Mouse (Mus musculus) left cerebral cortex, adult 9 months (tissue): ENCODE results near the gene Ltb.
A peak's percentile ranks its signal among the peaks of the same experiment; 100 is the strongest.

Experiments
- DNase-seq, 2 experiments: peaks; one replicate each; pipeline ENCODE4 v3.0.0; 2022; ENCODE audit warnings: low spot score in 2 of 2

Gene Ltb

DNA sequence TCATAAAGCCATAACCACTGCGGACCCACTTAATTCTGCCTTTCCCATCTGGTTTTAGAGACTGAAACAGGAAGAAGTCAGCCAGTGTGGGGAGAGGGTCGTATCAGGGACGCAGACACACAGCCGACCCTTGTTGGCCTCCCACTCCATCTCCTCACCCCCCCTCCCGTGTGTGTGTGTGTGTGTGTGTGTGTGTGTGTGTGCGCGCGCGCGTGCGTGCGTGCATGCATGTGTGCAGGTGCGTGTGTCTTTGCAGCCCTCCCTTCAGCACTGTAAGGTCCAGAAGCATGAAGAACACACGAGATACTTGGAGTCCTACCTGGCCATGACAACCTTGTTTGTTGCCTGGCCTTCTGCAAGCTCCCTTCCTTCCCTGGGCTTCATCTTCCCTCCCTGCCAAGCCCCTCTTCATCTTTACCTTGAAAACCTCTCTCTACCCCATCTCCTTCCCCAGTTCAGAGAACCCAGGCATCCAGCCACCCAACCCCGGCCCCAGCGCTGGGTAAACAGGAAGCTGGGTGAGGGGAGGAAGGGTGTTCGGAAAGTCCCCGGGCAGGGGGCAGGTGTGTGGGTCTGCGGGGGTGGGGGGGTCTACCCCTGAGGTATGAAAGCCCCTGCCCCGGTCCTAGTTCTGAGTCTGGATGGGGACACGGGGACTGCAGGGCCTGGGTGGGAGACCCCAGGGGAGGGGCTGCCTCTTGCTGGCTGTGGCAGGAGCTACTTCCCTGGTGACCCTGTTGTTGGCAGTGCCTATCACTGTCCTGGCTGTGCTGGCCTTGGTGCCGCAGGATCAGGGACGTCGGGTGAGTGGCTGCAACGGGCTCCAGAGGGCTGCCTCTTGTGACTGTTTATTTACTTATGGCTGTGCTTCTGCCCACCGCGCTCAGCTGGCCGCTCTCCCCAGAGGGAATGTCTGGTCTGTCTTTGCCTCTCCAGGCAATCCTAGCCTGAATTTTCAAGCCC is at the start of gene Ltb:
Ltb (plus strand) TSS at position 559 of the 963 bp plus-strand sequence.
- no peak for DNase-seq

DNA sequence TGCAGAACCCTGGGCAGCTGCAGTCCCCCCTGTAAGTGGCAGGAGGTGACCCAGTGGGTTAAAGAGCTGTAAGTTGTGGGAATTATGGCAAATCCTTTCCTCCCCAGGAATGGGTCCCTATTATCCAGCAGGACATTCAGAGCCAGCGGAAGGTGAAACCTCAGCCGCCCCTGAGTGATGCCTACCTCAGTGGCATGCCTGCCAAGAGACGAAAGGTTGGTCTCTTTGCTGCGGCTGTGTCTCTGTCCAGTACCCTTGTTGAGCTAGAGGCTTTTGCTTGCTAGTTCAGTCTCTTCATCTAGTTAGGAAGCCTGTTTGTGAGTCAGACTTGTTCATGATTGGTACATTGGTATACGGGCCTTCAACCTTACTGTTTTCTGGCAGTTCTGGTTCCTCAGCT is 48.1 kb upstream of the Ltb start:
- no peak for DNase-seq

DNA sequence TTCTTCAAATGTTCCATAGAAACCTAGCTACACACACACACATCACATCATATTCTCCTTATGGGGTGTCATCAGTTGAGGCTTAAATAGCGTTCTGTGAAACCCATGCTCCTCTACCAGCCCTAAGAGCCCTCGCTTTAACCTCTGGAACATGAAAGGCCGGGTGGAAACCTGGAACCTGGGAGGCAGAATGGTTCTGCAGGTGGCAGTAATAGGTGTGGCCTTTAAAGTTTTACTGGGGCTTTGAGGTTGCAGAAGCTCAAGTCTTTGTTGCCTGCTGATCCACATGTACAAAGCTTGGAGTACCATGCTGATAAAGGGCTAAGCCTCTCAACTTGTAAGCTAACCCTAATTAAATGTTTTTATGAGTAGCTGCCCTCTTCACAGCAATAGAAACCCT is 46.9 kb upstream of the Ltb start:
- DNase-seq, result no peak

DNA sequence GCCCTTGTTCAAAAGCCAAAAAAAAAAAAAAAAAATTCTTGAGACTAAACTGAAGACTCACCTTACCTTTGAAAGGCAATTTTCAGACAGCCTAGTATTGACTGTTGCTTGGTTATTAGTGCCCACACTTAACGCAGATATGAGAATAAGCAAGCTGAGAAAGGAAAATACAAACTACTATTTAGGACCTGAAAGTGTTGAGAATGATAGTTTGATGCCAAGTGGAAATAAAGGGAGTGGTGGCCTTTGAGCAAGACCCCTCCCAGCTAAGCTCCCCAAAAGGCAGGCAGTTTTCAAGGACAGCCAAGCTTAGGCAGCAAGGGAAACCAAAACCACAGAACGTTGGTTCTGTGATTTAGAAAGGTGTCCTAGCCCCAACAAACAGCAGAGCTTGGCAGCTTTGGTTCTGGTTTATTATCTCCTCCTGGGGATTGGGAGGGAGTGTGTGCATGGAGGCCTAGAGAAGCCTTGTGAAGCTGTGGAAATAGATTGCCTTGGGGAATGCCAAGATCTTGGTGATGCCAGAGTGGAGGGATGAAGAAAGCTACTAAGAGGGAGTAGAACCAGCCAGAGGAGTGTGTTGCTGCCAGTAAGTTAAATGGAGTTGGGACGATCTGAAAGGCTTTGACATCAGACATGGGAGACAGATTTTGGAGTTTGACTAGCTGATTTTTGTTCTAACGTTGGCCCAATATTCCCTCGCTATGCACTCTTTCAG is 46.2 kb upstream of the Ltb start:
- no peak for DNase-seq

DNA sequence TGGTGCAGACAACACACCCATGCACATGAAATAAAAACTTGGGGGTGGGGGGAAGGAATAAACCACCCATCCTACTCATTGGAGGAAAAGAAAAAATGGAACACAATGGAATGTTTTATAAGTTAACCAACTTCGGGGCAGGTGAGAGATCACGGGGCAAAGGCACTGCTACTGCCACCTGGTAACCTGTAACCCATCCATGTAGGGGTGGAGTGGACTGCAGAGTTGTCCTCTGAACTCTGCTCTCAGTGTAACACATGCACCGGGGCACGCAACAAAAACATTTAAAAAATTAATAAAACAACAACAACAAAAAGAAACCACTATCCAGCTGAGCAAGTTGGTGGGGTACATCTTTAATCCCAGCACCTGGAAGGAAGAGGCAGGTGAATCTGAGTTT is 42.1 kb upstream of the Ltb start:
- DNase-seq, result no peak

DNA sequence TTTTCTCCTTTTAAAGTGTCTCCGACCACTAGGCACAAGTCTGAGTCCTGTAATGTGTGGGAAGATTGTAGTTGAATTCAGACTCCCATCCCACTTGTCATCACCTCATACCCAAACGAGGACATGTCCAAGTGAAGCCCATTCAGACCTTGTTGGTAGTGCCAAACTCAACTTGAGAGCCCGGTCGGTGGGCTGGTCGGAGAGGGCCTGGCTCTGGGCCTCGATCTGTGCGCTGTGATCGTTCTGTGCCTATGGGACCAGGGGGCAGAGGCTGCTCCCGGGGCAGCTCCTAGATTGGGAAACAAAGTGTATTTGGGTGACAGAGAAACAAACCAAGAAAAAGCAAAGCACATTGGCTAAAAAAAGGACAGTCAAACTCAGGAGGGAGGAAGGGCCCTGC is 41.2 kb upstream of the Ltb start:
- no peak for DNase-seq

DNA sequence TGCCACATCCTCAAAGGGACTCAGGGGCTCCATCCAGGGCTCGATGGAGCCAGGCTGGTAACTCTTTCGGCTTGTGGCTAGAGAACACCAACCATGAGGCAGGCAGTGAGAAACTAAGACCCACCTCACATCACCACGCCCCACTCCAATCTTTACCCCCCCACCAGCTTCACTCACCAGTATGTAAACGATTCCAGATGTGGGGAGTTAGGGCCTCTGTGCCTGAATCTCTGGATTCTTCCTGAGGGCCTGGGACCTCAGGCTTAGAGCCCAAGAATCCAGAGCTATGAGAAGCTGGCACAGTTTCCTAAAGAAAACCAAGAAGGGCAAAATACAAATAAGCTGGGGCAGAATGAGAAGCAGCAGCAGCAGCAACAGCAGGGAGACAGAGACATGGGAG is 40.3 kb upstream of the Ltb start:
- DNase-seq, result no peak

DNA sequence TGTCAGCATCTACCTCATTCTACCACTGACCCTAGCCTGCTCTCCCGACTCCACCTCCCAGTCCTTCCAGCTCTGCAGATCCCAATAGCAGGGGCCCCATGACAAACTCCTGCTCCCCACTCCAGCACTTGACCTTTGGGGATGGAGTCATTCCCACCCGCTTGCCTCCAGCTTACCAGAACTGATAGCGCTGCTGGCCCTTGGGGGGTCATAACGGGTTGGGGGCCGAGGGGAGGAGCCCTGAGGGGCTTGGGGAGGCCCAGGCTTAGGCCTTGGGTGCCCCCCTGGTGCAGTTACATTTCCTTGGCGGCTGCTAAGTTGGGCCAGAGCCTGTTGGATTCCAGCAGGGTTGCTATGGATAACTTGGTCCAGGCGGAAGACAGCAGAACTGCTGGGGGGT is 39.6 kb upstream of the Ltb start:
- no peak for DNase-seq

DNA sequence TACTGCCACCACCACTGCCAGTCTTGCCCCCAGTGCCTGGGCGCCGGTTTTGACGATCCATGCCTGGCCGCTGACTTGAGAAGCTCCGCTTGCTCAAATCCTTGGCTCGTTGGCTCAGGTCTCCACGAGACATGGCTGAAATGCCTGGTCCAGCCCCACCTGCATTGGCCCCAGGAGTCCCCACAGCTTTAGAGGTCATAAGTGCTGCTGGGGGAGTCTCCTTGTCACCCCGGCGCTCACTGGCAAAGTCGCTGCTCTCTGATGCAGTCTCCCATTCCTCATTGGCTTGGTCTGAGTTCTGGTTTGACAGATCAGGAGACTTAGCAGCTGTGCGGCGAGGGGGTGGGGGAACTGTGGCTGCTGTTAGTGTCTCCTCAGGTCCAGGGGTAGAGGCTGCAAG is 38.8 kb upstream of the Ltb start:
- DNase-seq, result no peak

DNA sequence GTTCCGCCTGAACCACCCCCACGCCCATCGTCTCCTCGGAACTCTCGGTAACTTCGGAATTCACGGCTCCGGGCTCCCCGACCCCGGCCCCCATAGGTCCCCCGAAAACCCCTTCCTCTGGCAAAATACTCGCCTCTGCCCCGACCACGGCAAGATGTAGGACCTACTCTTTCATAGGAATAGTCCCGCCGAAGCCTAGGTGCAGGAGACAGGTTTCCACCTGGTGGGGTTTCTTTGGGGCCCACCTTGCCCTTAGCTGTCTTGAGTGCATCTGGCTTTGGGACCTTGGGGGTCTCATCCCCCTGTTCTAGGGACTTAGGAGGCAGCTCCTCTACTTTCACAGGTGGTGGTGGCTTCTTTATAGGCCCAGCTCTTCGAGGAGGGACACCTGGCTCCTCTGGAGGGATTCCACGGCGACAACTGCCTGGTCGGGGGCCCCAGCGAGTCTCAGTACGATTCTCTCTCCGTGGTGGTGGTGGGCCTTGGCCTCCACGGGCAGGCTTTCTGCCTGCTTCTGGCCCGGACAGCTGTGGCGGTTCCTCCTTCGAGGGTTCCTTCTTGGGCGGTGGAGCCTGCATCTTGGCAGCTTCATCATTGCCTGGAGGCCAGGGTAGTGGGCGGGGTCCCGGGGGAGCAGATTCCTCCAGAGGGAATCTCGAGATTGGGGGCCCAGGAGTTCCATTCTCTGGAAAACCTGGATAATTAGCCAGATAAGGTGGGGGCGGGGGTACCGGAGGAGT is 37.6 kb upstream of the Ltb start:
- DNase-seq, result no peak

DNA sequence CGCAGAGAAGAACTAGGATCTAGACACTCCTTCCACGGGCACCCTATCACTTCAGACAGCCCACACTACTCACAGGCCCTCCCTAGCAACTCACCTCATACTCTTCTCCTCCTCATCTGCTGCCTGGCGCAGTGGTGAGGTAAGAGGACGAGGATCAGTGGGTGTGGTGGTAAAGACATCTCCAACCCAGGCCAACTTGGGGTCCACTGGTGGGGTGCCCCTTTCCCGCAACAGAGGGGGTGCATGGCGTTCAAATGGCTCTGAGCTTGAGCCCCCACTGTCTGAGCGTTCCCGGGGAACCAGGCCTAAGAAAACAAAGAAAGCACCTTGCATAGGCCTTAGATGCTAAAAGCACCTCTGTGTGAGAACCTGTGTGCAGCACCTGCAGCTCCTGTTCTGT is 37.0 kb upstream of the Ltb start:
- DNase-seq, result no peak

DNA sequence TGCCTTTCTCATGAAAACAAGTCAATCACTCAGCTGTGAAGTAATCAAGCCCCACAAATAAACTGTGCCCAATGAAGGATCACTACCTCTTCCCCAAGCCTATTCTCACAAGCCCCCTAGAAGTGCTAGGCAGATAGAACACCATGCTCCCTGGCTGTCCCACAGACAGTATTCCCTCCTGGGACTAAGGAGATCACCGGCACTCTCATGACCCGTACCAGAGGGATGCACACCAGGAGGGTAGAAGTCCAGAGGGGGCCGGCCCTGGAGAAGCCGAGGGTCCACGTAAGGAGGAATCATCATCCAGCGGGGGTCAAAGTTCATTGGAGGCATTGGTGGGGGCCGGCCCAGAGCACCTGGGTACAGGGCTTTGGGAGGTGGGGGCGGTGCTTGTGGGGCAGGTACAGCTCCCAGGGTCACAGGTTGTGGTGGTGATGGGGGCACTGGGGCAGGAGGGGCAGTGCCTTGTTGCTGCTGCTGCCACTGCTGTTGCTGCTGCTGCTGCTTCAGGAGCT is 36.5 kb upstream of the Ltb start:
- no peak for DNase-seq

DNA sequence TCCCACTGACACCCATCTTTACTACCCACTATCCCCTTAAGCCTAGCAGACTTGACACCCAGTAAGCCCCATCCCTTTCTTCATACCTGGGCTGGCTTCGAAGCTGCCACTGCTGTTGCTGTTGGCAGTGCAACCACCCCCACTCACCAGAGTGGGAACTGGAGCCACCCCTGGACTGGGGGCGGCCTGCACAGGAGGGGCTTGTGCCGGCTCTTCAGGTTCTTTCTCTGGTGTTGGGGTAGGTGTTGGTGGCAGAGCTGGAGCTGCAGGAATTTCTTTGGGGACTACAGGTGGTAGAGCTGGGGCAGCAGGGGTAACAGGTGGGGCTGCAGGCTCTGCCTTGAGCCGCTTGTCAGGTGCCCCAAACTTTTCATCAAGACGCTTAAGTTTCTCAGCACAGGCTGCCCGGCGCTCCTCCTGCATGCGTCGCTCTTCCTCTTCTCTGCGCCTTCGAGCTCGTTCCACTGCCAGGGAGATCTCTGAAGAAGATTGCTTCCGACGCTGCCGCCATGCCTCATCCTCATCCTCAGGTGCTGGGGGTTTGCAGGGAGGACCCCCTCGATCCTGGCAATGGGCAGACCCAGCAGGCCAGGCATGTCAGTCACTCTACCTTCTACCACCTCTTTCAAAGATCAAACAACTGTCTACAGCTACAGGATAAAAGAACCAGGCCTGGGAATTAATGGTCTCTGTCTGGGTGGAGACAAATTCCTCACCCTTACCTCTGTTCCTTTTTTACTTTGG is 35.2 kb upstream of the Ltb start:
- DNase-seq, result no peak

DNA sequence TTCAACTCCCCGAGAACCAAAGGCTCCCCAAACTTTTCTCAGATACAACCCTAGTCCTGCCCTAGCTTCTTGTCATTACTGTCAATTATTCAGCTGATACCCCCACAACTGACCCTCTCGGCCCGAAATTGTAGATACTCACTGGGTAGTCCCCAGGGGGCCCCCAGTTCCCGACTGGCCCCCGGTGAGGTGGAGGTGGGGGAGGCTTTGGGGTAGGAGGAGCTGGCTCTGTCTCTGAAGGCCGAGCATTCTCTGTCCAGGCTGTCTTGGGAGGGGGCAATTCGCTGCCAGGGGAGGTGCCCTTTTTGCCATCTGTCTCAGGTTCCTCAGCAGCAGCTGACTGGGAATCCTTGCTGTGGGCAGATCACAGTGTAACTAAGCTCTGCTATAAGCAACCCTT is 34.6 kb upstream of the Ltb start:
- no peak for DNase-seq

DNA sequence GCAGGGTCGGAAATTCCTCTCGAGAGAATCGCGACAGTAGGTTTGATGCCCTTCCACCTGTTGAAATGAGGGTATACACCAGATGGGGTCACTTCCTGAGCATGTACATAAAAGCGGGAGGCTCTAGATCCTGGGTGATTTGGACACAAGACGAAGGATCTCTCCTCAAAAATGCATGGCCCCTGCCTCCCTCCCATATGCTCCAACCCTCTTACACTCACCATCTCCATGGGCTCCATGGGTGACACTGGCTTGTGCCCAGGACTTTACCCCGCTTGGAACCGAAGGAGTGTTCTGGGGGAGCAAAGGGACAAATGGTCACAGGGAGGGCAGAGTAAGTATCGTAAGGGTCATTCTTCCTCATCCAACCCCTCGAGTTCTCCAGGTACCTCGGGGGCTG is 32.8 kb upstream of the Ltb start:
- no peak for DNase-seq

DNA sequence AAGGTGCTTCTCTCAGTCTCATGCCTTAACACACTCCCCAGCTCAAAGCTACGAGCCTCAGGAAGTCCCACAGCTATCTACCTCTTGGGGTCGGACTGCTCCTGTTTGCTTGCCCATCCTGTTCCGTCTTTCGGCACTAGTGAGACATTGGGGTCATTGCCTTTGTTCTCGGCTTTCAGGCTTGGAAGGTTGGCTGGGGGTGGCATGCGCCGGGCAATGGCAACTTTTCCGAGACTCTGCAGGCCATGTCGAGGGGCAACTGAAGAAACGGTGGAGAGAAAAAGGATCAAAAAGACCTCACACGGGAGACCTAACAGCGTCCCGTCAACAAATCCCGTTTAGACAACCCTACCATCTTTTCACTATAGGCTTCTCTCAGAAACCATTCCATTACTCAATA is 32.1 kb upstream of the Ltb start:
- DNase-seq, result no peak

DNA sequence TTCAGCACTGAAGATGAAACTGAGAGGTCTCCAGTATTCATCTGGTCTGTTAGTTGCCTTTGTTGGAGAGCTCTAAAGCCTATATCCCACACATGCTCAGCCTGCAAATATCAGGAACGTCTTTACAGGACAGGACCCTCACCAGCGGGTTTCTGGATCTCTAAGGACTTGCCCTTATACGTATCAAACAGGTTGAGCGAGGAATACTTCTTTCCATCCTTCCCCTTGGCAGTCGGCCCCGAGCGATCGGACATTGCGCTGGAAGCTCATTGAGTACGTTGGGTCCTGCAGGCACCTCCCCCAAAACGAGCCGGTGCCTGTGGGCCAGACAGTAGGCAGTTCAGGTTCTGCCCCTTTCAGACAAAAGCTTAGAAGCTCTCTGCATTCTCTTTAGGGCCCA is 31.5 kb upstream of the Ltb start:
- DNase-seq, result no peak

DNA sequence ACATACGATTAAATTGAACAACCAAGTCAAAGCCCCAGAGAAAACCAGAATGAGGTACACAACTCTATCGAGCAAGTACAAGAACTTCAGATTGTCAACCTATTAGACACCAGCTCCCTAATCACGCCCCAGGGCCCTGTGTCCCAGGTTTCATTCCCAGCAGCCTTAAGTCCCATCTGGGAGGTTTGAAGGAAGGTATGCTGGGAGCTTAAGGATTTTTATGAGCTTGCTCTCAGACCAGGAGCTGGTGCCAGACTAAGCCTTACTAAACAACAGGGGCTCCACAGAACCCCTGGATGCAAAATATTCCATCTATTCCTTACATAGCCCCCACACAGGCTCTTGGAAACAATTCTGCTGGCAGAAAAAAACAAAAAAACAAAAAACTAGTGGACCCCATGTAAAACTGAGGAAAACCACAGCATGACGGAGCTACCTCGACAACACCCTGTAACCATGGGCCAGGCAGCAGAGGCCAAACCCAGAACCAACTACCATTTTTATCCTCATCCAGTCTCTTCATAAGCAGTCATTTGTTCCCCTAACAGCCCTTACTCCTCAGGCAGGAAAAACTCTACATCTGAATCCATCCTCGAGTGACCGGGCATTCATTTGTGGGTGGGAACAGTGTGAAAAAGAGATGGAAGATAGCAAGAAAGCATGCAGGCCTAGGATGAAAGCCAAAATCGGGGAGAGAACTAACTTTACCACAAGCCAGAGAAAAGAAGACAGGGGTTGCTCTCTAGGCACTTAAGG is 30.7 kb upstream of the Ltb start:
- DNase-seq, result no peak

DNA sequence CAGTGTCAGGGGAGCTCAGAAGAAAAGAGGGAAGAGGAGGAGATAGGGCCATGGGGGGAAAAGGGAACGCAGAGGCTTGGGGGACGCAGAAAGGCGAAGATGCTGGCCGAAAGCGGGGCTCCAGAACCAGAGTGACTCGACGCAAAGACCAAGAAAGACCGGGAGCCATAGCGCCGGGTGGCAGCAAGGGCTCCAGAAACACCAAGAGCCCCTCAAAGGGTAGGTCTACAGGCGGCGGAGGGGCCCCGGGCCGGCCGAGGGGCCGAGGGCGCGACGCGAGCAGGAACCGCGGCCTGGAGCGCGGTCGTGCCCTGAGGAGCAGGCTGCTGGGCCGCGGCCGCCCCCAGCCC is 30.0 kb upstream of the Ltb start:
- DNase-seq, result no peak

DNA sequence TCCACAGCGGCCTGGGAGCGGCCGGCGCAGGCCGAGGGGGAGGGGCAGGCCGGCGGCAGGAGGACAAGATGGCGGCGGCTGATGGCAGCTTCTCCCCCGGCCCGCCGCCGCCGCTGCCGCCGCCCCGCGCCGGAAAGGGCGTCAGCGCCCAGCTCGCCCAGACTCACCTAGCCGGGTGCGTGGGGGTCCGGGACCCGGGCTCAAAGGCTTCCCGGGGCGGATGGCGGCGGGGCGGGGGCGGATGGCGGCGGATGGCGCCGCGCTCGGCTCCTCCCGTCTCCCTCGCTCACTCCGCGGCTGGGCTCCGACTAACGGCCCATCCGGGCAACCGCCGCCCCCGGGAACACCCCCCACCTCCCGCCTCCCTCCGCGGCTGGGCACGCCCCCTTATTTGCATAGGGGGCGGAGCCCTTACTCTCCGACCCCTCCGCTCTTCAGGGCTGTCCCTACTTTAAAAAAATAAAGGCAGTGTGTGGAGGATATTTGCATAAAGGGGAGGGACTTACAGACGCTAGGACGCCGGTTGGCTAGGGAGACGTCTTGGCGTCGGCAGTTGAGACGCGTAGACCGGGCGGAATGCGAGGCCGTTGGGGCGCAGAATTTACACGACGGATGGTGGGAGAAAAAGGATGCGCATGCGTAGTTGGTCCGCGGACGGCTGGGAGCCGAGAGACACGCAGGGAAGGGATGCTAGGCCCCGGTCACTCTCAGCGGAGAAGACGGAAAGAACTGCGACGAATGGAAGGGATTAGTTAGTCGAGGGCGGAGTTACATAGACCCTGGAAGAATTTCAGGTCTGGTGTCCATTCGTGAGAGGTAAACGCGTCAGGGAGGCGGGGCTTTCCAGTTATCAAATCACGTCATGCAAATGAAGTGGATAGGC is 29.4 kb upstream of the Ltb start, which contains the start of gene Prrc2a:
Prrc2a (minus strand) TSS at position 330 of the 883 bp plus-strand sequence.
- peak; percentile 99 for DNase-seq
